Mouse (Mus musculus): ENCODE results near the gene Arhgap44.

DNA sequence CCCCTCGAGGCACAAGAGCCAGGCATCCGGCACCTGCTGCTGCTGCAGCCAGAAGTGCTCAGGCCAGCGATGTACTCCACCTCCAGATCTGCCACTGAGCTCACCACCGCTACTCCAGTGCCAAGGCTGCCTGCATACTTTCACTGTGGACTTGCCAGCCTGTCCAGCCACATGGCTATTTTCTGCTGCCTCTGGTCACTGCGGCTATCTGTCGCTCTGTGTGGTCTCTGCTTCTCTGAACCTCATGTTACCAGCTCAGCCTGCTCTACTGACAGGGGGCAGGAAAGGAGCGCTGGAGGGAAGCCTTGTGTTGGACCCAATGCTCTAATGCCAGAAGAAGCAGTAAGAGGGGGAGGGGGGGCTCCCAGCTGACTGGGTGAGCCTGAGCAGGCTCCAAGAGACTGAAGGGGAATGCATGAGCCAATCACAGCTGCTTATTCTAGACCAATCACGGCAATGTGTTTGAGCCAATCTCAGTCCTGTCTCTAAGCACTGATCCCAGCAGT lies 37.8 kb downstream of the Arhgap44 start:
- TF ChIP-seq EP300 (IDR thresholded peaks at IDR 0.05) (no peak), CTCF (IDR thresholded peaks at IDR 0.05) (0 out of 2 replicates have a peak, but pooled peaks have one; percentile 6)

Measured in lung, postnatal 0 days (tissue).